Mouse (Mus musculus) neural tube, embryonic 15.5 days (tissue): ENCODE data around the gene Stx17. TPM values are rescaled to one million over a fixed set of nuclear protein-coding genes. Genes with fewer than 3 reads are reported as not detected.
A peak's percentile ranks its signal among the peaks of the same experiment; 100 is the strongest.

Experiments
- microRNA counts: library from miRNA; unstranded; fragments of <30 nt; microRNA quantifications from one replicate; lab custom pipeline; 2016
- microRNA-seq: library from miRNA; unstranded; fragments of <30 nt; microRNA quantifications from one replicate; pipeline ENCODE4, GENCODE M21; 2017
- polyA plus RNA-seq: library from polyadenylated mRNA; unstranded; fragments of >200 nt; fragmentation: Nextera tagmentation; extraction: Ambion mirVana; gene quantifications from 2 replicates; pipeline ENCODE4 v1.2.1, GENCODE M21; 2015

Stx17 gene
- polyA plus RNA-seq, 1 experiment from 2014 or later, result 23.9 TPM

MicroRNA genes within 50 kb of the gene (microRNA counts, 519-probe panel; counts per million panel counts)
- 1,322 counts per million, percentile 10 among the panel's probes with 10 or more counts for microRNA mmu-miR-1958 (lab: Ali Mortazavi, UCI)

Small RNA genes lying within 50 kb of the gene (microRNA-seq; reads per million reads assigned to microRNA genes)
- not detected for gene Mir1958

Other genes with a start within 250 kb of the Stx17 start
- 1.8 and 2.7 TPM in 2 replicates for gene Nr4a3, start 79.8 kb upstream of the Stx17 start, polyA plus RNA-seq
- gene Erp44, start 154.6 kb downstream of the Stx17 start, polyA plus RNA-seq, result 60.5 and 69.6 TPM in 2 replicates
- 7.0 and 7.4 TPM in 2 replicates for gene Invs, start 154.8 kb downstream of the Stx17 start, polyA plus RNA-seq